ENCODE assay signal across 21 mouse cellular contexts in genomic region chr2:69941391-69942030, GRCm38 (mm10). TPM values are rescaled to one million over a fixed set of nuclear protein-coding genes. Genes with fewer than 3 reads are reported as not detected.
DNase-seq lines count a peak whose midpoint lies in the region; ATAC-seq and TF ChIP-seq lines count a peak whose summit lies in the region.
"Had no signal": no experiment of that assay in that cellular context is flagged by ENCODE, and none has a peak within 500 bp of the region (broad histone marks: within the 10 kb centered on the region; RNA-seq: fewer than 3 reads in every experiment).

No protein-coding gene starts in this region.

- H3K27ac ChIP-seq in left cerebral cortex, adult 2 months, result peak overlapping the region; percentile 64
- peak overlapping the region; percentile 41; the same call in 1 of the 2 replicates for H3K27ac ChIP-seq in olfactory bulb, adult 2 months (ENCODE audit: insufficient read depth, low read depth, low read length)
- no peak overlapping the region for H3K27ac ChIP-seq in forebrain, embryonic 12.5 days
- H3K27ac ChIP-seq: forebrain, embryonic 13.5 days; hindbrain, embryonic 14.5 days; kidney, embryonic 15.5 days; limb, embryonic 15.5 days; midbrain, embryonic 12.5 days; stomach, postnatal 0 days had no signal

- no peak overlapping the region for H3K4me2 ChIP-seq in forebrain, embryonic 12.5 days
- H3K4me2 ChIP-seq: forebrain, embryonic 13.5 days; hindbrain, embryonic 14.5 days; kidney, embryonic 15.5 days; limb, embryonic 15.5 days; midbrain, embryonic 12.5 days had no signal

- intact Hi-C loops in left cerebral cortex, adult 2 months (cut with DNase I), result no loop called here

- no peak for TF ChIP-seq CTCF in left cerebral cortex, adult 2 months (IDR thresholded peaks at IDR 0.05)
- TF ChIP-seq CTCF in olfactory bulb, adult 2 months (IDR thresholded peaks at IDR 0.05; ENCODE audit: insufficient read depth, low read depth, low read length), result no peak

- no peak for DNase-seq in left cerebral cortex, adult 2 months (ENCODE audit: extremely low spot score in 1 of 2, low spot score in 2 of 2)
- no peak for DNase-seq in left cerebral cortex, adult 9 months (ENCODE audit: low spot score in 2 of 2)
- peak; percentile 53 for DNase-seq in MN1 (ENCODE audit: low spot score)
- peak; percentile 18 for DNase-seq in embryo, embryonic 11 days
- no peak for DNase-seq in layer of hippocampus, adult 11-12 months (ENCODE audit: low spot score)
- no peak for DNase-seq in cerebellum, adult 8-10 months
- DNase-seq: adrenal gland, postnatal 25 days; cerebellum, adult 11-12 months; heart, postnatal 36 days; layer of hippocampus, postnatal 36 days; retina, postnatal 1 day; thymus, postnatal 14 days had no signal

- no peak overlapping the region for H3K4me3 ChIP-seq in left cerebral cortex, adult 2 months
- H3K4me3 ChIP-seq in olfactory bulb, adult 2 months (ENCODE audit: insufficient read depth, low read depth, low read length), result no peak overlapping the region
- H3K4me3 ChIP-seq in forebrain, embryonic 12.5 days (replicated peaks), result no peak overlapping the region
- H3K4me3 ChIP-seq: forebrain, embryonic 13.5 days; kidney, embryonic 15.5 days; limb, embryonic 15.5 days; midbrain, embryonic 12.5 days had no signal

- ATAC-seq in forebrain, embryonic 12.5 days (ENCODE audit: low FRiP score), result no peak
- ATAC-seq: forebrain, embryonic 13.5 days; lung, postnatal 0 days had no signal

- H3K36me3 ChIP-seq in forebrain, embryonic 12.5 days (replicated peaks), result peaks cover 15% of the 10 kb centered on the region

- no peaks in the 10 kb centered on the region for H3K27me3 ChIP-seq in forebrain, embryonic 12.5 days
- H3K27me3 ChIP-seq: forebrain, embryonic 13.5 days; kidney, embryonic 15.5 days; limb, embryonic 15.5 days; midbrain, embryonic 12.5 days had no signal

- TF ChIP-seq POLR2A in olfactory bulb, adult 2 months (IDR thresholded peaks at IDR 0.05; ENCODE audit: insufficient read depth, low read depth, low read length), result no peak

- no peaks in the 10 kb centered on the region for H3K9me3 ChIP-seq in forebrain, embryonic 12.5 days
- H3K9me3 ChIP-seq: forebrain, embryonic 13.5 days; kidney, embryonic 15.5 days; limb, embryonic 15.5 days; midbrain, embryonic 12.5 days had no signal

- H3K9ac ChIP-seq in forebrain, embryonic 12.5 days, result no peak overlapping the region
- H3K9ac ChIP-seq: forebrain, embryonic 13.5 days; hindbrain, embryonic 14.5 days; kidney, embryonic 15.5 days; limb, embryonic 15.5 days; midbrain, embryonic 12.5 days had no signal

- 54% methylated on average over 4 of the region's 4 CpGs for WGBS in olfactory bulb, adult 2 months
- 86% methylated on average over 4 of the region's 4 CpGs for WGBS in forebrain, embryonic 12.5 days

- H3K4me1 ChIP-seq in olfactory bulb, adult 2 months (ENCODE audit: control insufficient read depth, insufficient read depth, low read length), result peaks cover 2% of the 10 kb centered on the region; the same call in 1 of the 2 replicates
- H3K4me1 ChIP-seq in forebrain, embryonic 12.5 days, result no peaks in the 10 kb centered on the region
- H3K4me1 ChIP-seq: forebrain, embryonic 13.5 days; kidney, embryonic 15.5 days; limb, embryonic 15.5 days; midbrain, embryonic 12.5 days had no signal

RNA-seq across cellular contexts. Expression of gene Ubr3, which starts 44.5 kb away (rescaled TPM):
- 100 to 1,000 TPM; 134 to 137 TPM for total RNA-seq in left cerebral cortex, adult 2 months (2021)
- 194 TPM in 1 of 2 replicates, not detected in the other for polyA plus RNA-seq in olfactory bulb, adult 2 months (2012; ENCODE audit: insufficient read depth, insufficient read length, low replicate concordance, missing spikeins)
- polyA plus RNA-seq in forebrain, embryonic 12.5 days (2016; fragmentation: Nextera tagmentation; extraction: Ambion mirVana), result 18.9 and 22.2 TPM in 2 replicates

RNA-seq across cellular contexts. Expression of gene Mettl5, which starts 56.1 kb away (rescaled TPM):
- total RNA-seq in left cerebral cortex, adult 2 months (2021), result 10 to 100 TPM; 13.5 to 15.2 TPM
- polyA plus RNA-seq in olfactory bulb, adult 2 months (2012; ENCODE audit: insufficient read depth, insufficient read length, low replicate concordance, missing spikeins), result not detected in 2 replicates
- 38.3 and 38.5 TPM in 2 replicates for polyA plus RNA-seq in forebrain, embryonic 12.5 days (2016; fragmentation: Nextera tagmentation; extraction: Ambion mirVana)

Comparison
In these comparisons a context has a peak if more than half of its experiments do, and no peak if none do; other contexts are left out.
1. DNase-seq: peak in MN1 (single experiment) and embryo, embryonic 11 days (single experiment); none in left cerebral cortex, adult 2 months (0 of 2), left cerebral cortex, adult 9 months (0 of 2), layer of hippocampus, adult 11-12 months (single experiment) and cerebellum, adult 8-10 months (single experiment).